Comparison of ENCODE assay signal across 7 mouse cellular contexts in the genomic region with DNA sequence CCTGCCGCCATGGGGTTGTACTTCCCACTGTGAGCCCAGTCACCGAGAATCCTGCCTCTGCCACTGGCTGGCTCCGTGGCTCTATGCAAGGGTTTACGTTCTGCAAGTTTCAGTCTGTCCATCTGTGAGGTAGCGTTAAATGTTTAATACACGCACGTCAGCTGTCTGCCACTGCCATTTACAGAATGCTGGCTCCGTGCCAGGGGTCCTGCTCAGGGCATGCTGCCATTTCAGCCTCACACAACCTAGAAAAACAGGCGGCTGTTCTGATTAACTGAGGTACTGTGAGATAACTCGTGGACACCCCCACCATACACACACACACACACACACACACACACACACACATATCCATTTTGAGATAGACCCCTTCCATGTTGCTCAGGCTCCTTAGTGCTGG. TPM values are rescaled to one million over a fixed set of nuclear protein-coding genes. Genes with fewer than 3 reads are reported as not detected.
DNase-seq lines count a peak whose midpoint lies in the region; ATAC-seq and TF ChIP-seq lines count a peak whose summit lies in the region.

No protein-coding gene starts in this region.

- H3K9me3 ChIP-seq in midbrain, embryonic 12.5 days = no peaks in the 10 kb centered on the region
- H3K9me3 ChIP-seq in midbrain, embryonic 16.5 days (replicated peaks; ENCODE audit: control insufficient read depth, low read length, poor library complexity, severe bottlenecking) = no peaks in the 10 kb centered on the region
- H3K9me3 ChIP-seq in forebrain, embryonic 11.5 days (ENCODE audit: control insufficient read depth, low read length) = no peaks in the 10 kb centered on the region
- no peaks in the 10 kb centered on the region for H3K9me3 ChIP-seq in hindbrain, embryonic 10.5 days
- no peaks in the 10 kb centered on the region for H3K9me3 ChIP-seq in midbrain, postnatal 0 days (ENCODE audit: low read length)

- peak; percentile 71 for DNase-seq in forebrain, embryonic 11.5 days (ENCODE audit: low spot score)
- DNase-seq in hindbrain, embryonic 10.5 days (ENCODE audit: low spot score) = no peak
- peak; percentile 66 for DNase-seq in midbrain, postnatal 0 days (ENCODE audit: low spot score)
- DNase-seq in left cerebral cortex, adult 18-20 months (ENCODE audit: low spot score in 2 of 2) = no peak
- no peak for DNase-seq in right cerebral cortex, postnatal 36 days (ENCODE audit: low spot score in 2 of 2)

- TF ChIP-seq CTCF in midbrain, postnatal 0 days (IDR thresholded peaks at IDR 0.05) = no peak

- H3K27ac ChIP-seq in midbrain, embryonic 12.5 days (replicated peaks) = 0 out of 2 replicates have a peak overlapping the region, but pooled peaks have one; percentile 11
- H3K27ac ChIP-seq in midbrain, embryonic 16.5 days (ENCODE audit: low read length) = no peak overlapping the region
- no peak overlapping the region for H3K27ac ChIP-seq in forebrain, embryonic 11.5 days (ENCODE audit: low read depth, low read length)
- peak overlapping the region; percentile 36 for H3K27ac ChIP-seq in hindbrain, embryonic 10.5 days
- H3K27ac ChIP-seq in midbrain, postnatal 0 days (ENCODE audit: low read depth, low read length) = no peak overlapping the region

- no peaks in the 10 kb centered on the region for H3K27me3 ChIP-seq in midbrain, embryonic 12.5 days
- H3K27me3 ChIP-seq in midbrain, embryonic 16.5 days (ENCODE audit: control insufficient read depth, insufficient read depth, low read depth, low read length) = no peaks in the 10 kb centered on the region
- no peaks in the 10 kb centered on the region for H3K27me3 ChIP-seq in forebrain, embryonic 11.5 days (ENCODE audit: control insufficient read depth, insufficient read depth, low read length)
- H3K27me3 ChIP-seq in hindbrain, embryonic 10.5 days (ENCODE audit: insufficient read depth, poor library complexity, severe bottlenecking) = peaks cover 6% of the 10 kb centered on the region; the same call in 1 of the 2 replicates
- no peaks in the 10 kb centered on the region for H3K27me3 ChIP-seq in midbrain, postnatal 0 days (ENCODE audit: insufficient read depth, low read length)

- ATAC-seq in midbrain, embryonic 12.5 days (ENCODE audit: low FRiP score, low read depth) = no peak
- ATAC-seq in midbrain, embryonic 16.5 days = no peak
- ATAC-seq in forebrain, embryonic 11.5 days (replicated peaks; ENCODE audit: low FRiP score) = no peak
- no peak for ATAC-seq in midbrain, postnatal 0 days (ENCODE audit: low FRiP score)

- WGBS in midbrain, embryonic 12.5 days = 40% methylated on average over 10 of the region's 10 CpGs
- WGBS in midbrain, embryonic 16.5 days = 30% methylated on average over 10 of the region's 10 CpGs
- 55% methylated on average over 10 of the region's 10 CpGs for WGBS in forebrain, embryonic 11.5 days
- WGBS in hindbrain, embryonic 10.5 days = 51% methylated on average over 10 of the region's 10 CpGs
- 20% methylated on average over 10 of the region's 10 CpGs for WGBS in midbrain, postnatal 0 days

- 0 out of 2 replicates have a peak overlapping the region, but pooled peaks have one; percentile 11 for H3K9ac ChIP-seq in midbrain, embryonic 12.5 days (replicated peaks)
- H3K9ac ChIP-seq in midbrain, embryonic 16.5 days (ENCODE audit: low read depth, low read length) = no peak overlapping the region
- H3K9ac ChIP-seq in forebrain, embryonic 11.5 days (ENCODE audit: low read length) = 0 out of 2 replicates have a peak overlapping the region, but pooled peaks have one; percentile 17
- H3K9ac ChIP-seq in midbrain, postnatal 0 days (replicated peaks; ENCODE audit: low read length, poor library complexity, severe bottlenecking) = no peak overlapping the region

- no peaks in the 10 kb centered on the region for H3K36me3 ChIP-seq in midbrain, embryonic 12.5 days
- H3K36me3 ChIP-seq in midbrain, embryonic 16.5 days (ENCODE audit: control insufficient read depth, insufficient read depth, low read length) = no peaks in the 10 kb centered on the region
- H3K36me3 ChIP-seq in forebrain, embryonic 11.5 days (ENCODE audit: control insufficient read depth, insufficient read depth, low read length) = no peaks in the 10 kb centered on the region
- H3K36me3 ChIP-seq in hindbrain, embryonic 10.5 days = no peaks in the 10 kb centered on the region
- no peaks in the 10 kb centered on the region for H3K36me3 ChIP-seq in midbrain, postnatal 0 days (ENCODE audit: insufficient read depth, low read length)

- H3K4me1 ChIP-seq in midbrain, embryonic 12.5 days = peaks cover 21% of the 10 kb centered on the region
- H3K4me1 ChIP-seq in midbrain, embryonic 16.5 days (ENCODE audit: control insufficient read depth, insufficient read depth, low read length) = peaks cover 12% of the 10 kb centered on the region
- H3K4me1 ChIP-seq in forebrain, embryonic 11.5 days (replicated peaks; ENCODE audit: control insufficient read depth, insufficient read depth, low read length) = peaks cover 8% of the 10 kb centered on the region; the same call in 1 of the 2 replicates
- H3K4me1 ChIP-seq in hindbrain, embryonic 10.5 days (replicated peaks) = peaks cover 24% of the 10 kb centered on the region
- no peaks in the 10 kb centered on the region; the same call in 1 of the 2 replicates for H3K4me1 ChIP-seq in midbrain, postnatal 0 days (ENCODE audit: insufficient read depth, low read length)

- no peak overlapping the region for H3K4me2 ChIP-seq in midbrain, embryonic 12.5 days (replicated peaks)
- H3K4me2 ChIP-seq in midbrain, embryonic 16.5 days (ENCODE audit: low read length) = no peak overlapping the region
- no peak overlapping the region for H3K4me2 ChIP-seq in forebrain, embryonic 11.5 days (ENCODE audit: low read depth, low read length, severe bottlenecking)
- no peak overlapping the region for H3K4me2 ChIP-seq in midbrain, postnatal 0 days (ENCODE audit: low read depth, low read length, poor library complexity, severe bottlenecking)

- no peak overlapping the region for H3K4me3 ChIP-seq in midbrain, embryonic 12.5 days
- no peak overlapping the region for H3K4me3 ChIP-seq in midbrain, embryonic 16.5 days (ENCODE audit: low read depth, low read length)
- H3K4me3 ChIP-seq in forebrain, embryonic 11.5 days (ENCODE audit: low read depth, low read length) = no peak overlapping the region
- no peak overlapping the region for H3K4me3 ChIP-seq in hindbrain, embryonic 10.5 days
- H3K4me3 ChIP-seq in midbrain, postnatal 0 days (ENCODE audit: low read depth, low read length) = no peak overlapping the region

RNA-seq across cellular contexts. Expression of a gene that starts 8.2 kb away (rescaled TPM):
- polyA plus RNA-seq in midbrain, embryonic 12.5 days (2016; fragmentation: Nextera tagmentation; extraction: Ambion mirVana) = 8.9 and 9.1 TPM in 2 replicates
- polyA plus RNA-seq in midbrain, embryonic 16.5 days (2015; fragmentation: Nextera tagmentation; extraction: Ambion mirVana) = 11.2 and 12.5 TPM in 2 replicates
- polyA plus RNA-seq in forebrain, embryonic 11.5 days (2014; fragmentation: Nextera tagmentation; extraction: Ambion mirVana) = 5.5 and 7.5 TPM in 2 replicates
- polyA plus RNA-seq in hindbrain, embryonic 10.5 days (2016; fragmentation: Nextera tagmentation; extraction: Ambion mirVana) = 9.0 and 9.7 TPM in 2 replicates
- 105 and 115 TPM in 2 replicates for total RNA-seq in midbrain, postnatal 0 days (2014; rRNA removed)
- 9.2 and 11.0 TPM in 2 replicates for polyA plus RNA-seq in midbrain, postnatal 0 days (2015; fragmentation: Nextera tagmentation; extraction: Ambion mirVana)
- 100 to 1,000 TPM; 108 to 121 TPM for total RNA-seq in left cerebral cortex, adult 18-20 months (2021)

RNA-seq across cellular contexts. Expression of a gene that starts 29.0 kb away (rescaled TPM):
- 0.08 and 0.12 TPM in 2 replicates for polyA plus RNA-seq in midbrain, embryonic 12.5 days (2016; fragmentation: Nextera tagmentation; extraction: Ambion mirVana)
- 0.05 TPM in 1 of 2 replicates, not detected in the other for polyA plus RNA-seq in midbrain, embryonic 16.5 days (2015; fragmentation: Nextera tagmentation; extraction: Ambion mirVana)
- 0.13 TPM in 1 of 2 replicates, not detected in the other for polyA plus RNA-seq in forebrain, embryonic 11.5 days (2014; fragmentation: Nextera tagmentation; extraction: Ambion mirVana)
- polyA plus RNA-seq in hindbrain, embryonic 10.5 days (2016; fragmentation: Nextera tagmentation; extraction: Ambion mirVana) = 0.14 TPM in 1 of 2 replicates, not detected in the other
- total RNA-seq in midbrain, postnatal 0 days (2014; rRNA removed) = 0.33 and 0.47 TPM in 2 replicates
- 0.19 TPM in 1 of 2 replicates, not detected in the other for polyA plus RNA-seq in midbrain, postnatal 0 days (2015; fragmentation: Nextera tagmentation; extraction: Ambion mirVana)
- total RNA-seq in left cerebral cortex, adult 18-20 months (2021) = under 1 TPM; 0.26 to 0.59 TPM

Comparison
In these comparisons a context has a peak if more than half of its experiments do, and no peak if none do; other contexts are left out.
1. H3K27ac ChIP-seq: peak in midbrain, embryonic 12.5 days (single experiment) and hindbrain, embryonic 10.5 days (single experiment); none in midbrain, embryonic 16.5 days (single experiment), forebrain, embryonic 11.5 days (single experiment) and midbrain, postnatal 0 days (single experiment).
2. H3K9ac ChIP-seq: peak in midbrain, embryonic 12.5 days (single experiment) and forebrain, embryonic 11.5 days (single experiment); none in midbrain, embryonic 16.5 days (single experiment) and midbrain, postnatal 0 days (single experiment).
3. DNase-seq: peak in forebrain, embryonic 11.5 days (single experiment) and midbrain, postnatal 0 days (single experiment); none in hindbrain, embryonic 10.5 days (single experiment), left cerebral cortex, adult 18-20 months (0 of 2) and right cerebral cortex, postnatal 36 days (0 of 2).